Mouse (Mus musculus) hindbrain, embryonic 13.5 days (tissue): Measurements from ENCODE around the gene Has1. TPM values are rescaled to one million over a fixed set of nuclear protein-coding genes. Genes with fewer than 3 reads are reported as not detected.

Experiments
- ATAC-seq: fragments of 200-750 bp; cut with Nextera tagmentation; 2 replicates; pipeline ENCODE4 v1.8.0; 2017; ENCODE audit warnings: moderate TSS enrichment; ENCODE audit not compliant: low FRiP score
- H3K27ac ChIP-seq: fragments of 300-500 bp; sonication (generic); 2 replicates; pipeline ENCODE4 v1.5.1; 2015; ENCODE audit warnings: inconsistent platforms, mild to moderate bottlenecking, moderate library complexity
- H3K27me3 ChIP-seq: fragments of 300-500 bp; sonication (generic); 2 replicates; pipeline ENCODE4 v1.6.1; 2015; ENCODE audit warnings: mild to moderate bottlenecking, inconsistent platforms
- H3K36me3 ChIP-seq: fragments of 300-500 bp; sonication (generic); 2 replicates; pipeline ENCODE4 v1.6.1; 2015; ENCODE audit warnings: mild to moderate bottlenecking, inconsistent platforms
- H3K4me1 ChIP-seq: fragments of 300-500 bp; sonication (generic); replicated peaks from 2 replicates; pipeline ENCODE4 v1.6.1; 2015; ENCODE audit warnings: inconsistent platforms
- H3K4me2 ChIP-seq: fragments of 300-500 bp; sonication (generic); 2 replicates; pipeline ENCODE4 v1.6.1; 2015; ENCODE audit warnings: inconsistent platforms, mild to moderate bottlenecking, moderate library complexity
- H3K4me3 ChIP-seq: fragments of 300-500 bp; sonication (generic); 2 replicates; pipeline ENCODE4 v1.5.1; 2015; ENCODE audit warnings: mild to moderate bottlenecking, inconsistent platforms
- H3K9ac ChIP-seq: fragments of 300-500 bp; sonication (generic); 2 replicates; pipeline ENCODE4 v1.6.1; 2015; ENCODE audit warnings: mild to moderate bottlenecking, inconsistent platforms
- H3K9me3 ChIP-seq: fragments of 300-500 bp; sonication (generic); 2 replicates; pipeline ENCODE4 v1.6.1; 2016; ENCODE audit warnings: inconsistent platforms
- WGBS: fragments of 180-500 bp; shearing (Covaris S2); methylation state at CpG from one replicate; pipeline ENCODE4 v1.1.7; 2015; 5-methylcytosine and 5-hydroxymethylcytosine counted together
- polyA plus RNA-seq: library from polyadenylated mRNA; unstranded; fragments of >200 nt; fragmentation: Nextera tagmentation; extraction: Ambion mirVana; gene quantifications from 2 replicates; pipeline ENCODE4 v1.2.1, GENCODE M21; 2015

Gene Has1
- polyA plus RNA-seq, 1 experiment from 2014 or later = 1.2 TPM

DNA sequence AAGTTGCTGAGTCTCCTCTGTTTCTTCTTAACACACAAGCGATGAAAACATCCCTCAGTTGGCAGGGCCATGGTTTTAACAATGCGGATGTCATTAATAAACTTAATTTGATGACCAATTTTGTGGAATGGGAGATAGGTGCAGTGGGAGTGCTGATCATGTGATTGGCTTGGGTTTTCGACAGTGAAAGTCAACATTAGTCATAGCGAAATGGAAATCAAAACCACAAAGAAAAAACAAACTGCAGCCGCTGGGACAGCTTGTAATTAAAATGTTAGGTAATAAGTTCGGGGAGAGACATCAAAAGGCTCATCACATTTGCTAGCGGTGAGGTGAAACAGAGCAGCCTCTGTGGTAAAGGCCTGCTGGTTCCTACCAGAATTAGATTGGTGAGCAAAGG lies 14.2 kb downstream of the Has1 start:
- Histone ChIP-seq H3K27ac (no peak overlapping the region), H3K4me3 (no peak overlapping the region), H3K4me1 (peaks cover 33% of the 10 kb centered on the region), H3K9me3 (no peaks in the 10 kb centered on the region), H3K36me3 (peaks cover 32% of the 10 kb centered on the region), H3K4me2 (no peak overlapping the region), H3K9ac (no peak overlapping the region), H3K27me3 (no peaks in the 10 kb centered on the region)
- 91% methylated on average over 7 of the region's 7 CpGs for WGBS
- no peak for ATAC-seq

DNA sequence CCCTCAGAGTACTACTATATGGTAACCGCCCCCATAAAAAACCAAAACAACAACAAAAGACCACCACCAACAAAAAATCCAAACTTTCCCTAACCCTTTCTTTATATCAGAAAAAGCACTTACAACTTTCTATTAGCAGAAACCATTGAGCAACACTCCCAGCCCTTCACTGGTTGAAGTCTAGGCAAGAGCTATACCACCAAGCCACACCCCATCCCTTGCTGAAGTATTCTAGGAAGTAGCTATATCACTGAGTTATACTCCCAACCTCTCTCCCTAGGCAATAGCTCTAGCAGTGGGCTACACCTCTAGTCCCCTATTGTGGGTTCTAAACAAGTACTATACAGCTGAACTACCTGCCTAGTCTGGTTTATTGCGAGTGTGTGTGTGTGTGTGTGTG lies 15.7 kb downstream of the Has1 start:
- Histone ChIP-seq H3K4me2 (no peak overlapping the region; the same call in 1 of the 2 replicates), H3K9ac (no peak overlapping the region), H3K9me3 (no peaks in the 10 kb centered on the region), H3K4me1 (peaks cover 48% of the 10 kb centered on the region), H3K4me3 (no peak overlapping the region), H3K27ac (no peak overlapping the region), H3K36me3 (peaks cover 33% of the 10 kb centered on the region), H3K27me3 (no peaks in the 10 kb centered on the region)
- no peak for ATAC-seq
- 99% methylated on average over 2 of the region's 2 CpGs for WGBS

DNA sequence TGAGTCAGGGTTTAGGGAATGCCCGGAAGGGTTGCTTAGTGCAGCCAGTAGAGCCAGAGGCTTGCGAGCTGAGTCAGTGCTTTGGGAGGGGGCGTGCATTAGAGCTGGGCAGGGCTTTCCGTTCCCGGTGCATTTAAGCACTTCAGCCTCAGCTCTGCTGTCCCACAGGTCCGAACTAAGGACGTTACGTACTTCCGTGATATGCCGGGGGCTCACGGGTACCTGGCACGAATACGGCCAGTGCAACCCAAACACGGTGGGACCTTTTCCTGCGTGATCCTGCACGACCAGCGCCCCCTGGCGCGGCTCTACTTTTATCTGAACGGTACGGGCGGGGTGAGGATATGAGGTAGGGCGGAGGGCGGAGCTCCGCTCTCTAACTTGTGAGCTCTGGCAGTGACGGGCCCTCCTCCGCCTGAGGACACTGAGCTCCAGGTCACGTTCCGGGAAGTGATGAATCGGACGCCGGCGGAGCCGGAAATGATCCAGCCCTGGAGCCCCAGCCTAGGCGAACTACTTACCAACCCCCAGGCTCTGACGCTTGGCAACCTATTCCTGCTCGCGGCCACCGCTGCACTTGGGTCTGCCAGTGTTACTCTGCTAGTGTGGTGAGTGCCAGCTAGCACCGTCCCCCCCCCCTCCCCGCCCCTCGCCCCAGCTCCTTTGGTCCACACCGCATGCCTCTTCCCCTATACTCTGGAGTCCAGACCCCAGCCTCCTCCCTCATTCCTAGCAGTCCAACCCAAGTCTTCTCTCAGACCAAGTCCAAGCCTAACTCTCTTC lies 16.9 kb downstream of the Has1 start:
- peaks cover 60% of the 10 kb centered on the region for H3K4me1 ChIP-seq
- peak overlapping the region; percentile 74 for H3K9ac ChIP-seq
- H3K4me3 ChIP-seq = peak overlapping the region; percentile 45
- peak; percentile 96 for ATAC-seq
- H3K27ac ChIP-seq = peak overlapping the region; percentile 87
- under 1% methylated on average over 43 of the region's 43 CpGs for WGBS
- no peaks in the 10 kb centered on the region for H3K27me3 ChIP-seq
- peaks cover 42% of the 10 kb centered on the region for H3K36me3 ChIP-seq
- H3K9me3 ChIP-seq = no peaks in the 10 kb centered on the region
- peak overlapping the region; percentile 69 for H3K4me2 ChIP-seq

DNA sequence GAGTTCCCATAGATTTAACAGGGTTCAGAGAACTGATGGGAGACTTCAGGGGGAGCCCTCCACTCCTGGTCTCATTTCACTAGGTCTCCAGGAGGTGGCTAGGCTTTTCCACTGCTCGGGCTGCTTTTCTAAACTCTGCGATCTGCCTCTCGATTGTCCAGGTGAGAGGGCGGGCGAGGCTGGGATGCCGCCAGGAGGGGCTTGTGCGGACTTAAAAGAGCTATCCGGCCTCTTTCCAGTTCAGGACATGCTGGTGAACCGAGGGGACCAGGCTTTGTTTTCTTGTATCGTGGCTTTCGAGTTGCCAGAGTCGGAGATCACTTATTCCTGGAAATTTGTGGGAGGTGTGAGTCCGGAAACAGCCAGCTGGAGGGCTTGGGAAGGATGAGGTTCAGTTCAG lies 17.6 kb downstream of the Has1 start:
- peaks cover 43% of the 10 kb centered on the region for H3K36me3 ChIP-seq
- no peaks in the 10 kb centered on the region for H3K27me3 ChIP-seq
- WGBS = 10% methylated on average over 13 of the region's 13 CpGs
- peaks cover 65% of the 10 kb centered on the region for H3K4me1 ChIP-seq
- no peaks in the 10 kb centered on the region for H3K9me3 ChIP-seq
- peak overlapping the region; percentile 74 for H3K9ac ChIP-seq
- ATAC-seq = no peak; the same call in 1 of the 2 replicates
- H3K27ac ChIP-seq = peak overlapping the region; percentile 87
- peak overlapping the region; percentile 69 for H3K4me2 ChIP-seq
- peak overlapping the region; percentile 45 for H3K4me3 ChIP-seq

DNA sequence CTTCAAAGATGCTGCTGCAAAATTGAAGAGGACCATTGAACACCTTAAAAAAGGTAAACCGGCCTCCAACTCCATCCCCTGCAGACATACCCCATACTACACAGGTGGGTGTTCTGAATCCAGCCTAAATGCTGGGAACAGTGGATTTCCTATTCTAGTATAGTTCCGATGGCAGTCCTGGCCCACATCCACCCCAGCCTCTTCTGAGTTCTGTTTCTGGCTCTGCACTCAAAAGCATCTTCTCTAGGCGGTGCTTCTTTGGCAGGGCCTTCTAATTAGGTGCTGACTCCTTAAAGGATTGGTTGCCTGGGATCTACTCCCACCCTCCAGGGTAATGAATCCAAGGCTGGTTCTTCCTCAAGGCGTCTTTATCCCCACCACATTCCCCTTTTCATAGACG lies 18.9 kb downstream of the Has1 start:
- no peak for ATAC-seq
- no peak overlapping the region for H3K9ac ChIP-seq
- whole genome bisulfite sequencing = 83% methylated on average over 5 of the region's 5 CpGs

DNA sequence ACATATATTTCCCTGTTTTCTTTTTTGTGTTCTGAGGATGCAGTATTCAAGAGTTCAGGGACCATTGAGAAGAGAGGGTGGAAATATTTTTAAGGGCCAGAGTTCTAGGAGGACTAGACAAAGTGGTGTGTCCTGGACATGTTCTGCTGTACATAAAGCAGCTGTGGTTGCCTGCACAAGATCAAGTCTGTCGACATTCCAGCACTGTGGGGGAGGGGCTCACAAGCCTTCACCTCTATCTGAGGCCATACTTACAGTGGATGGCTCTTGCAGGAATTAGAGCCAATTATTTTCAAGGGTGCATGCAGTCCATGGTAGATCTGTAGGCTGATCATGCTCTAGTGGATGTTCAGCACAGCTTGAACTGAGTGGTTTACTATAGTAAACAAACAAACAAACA lies 20.1 kb downstream of the Has1 start:
- WGBS = 14% methylated on average over 1 of the region's 1 CpGs
- Histone ChIP-seq H3K9ac (no peak overlapping the region), H3K36me3 (peaks cover 48% of the 10 kb centered on the region), H3K27ac (no peak overlapping the region), H3K9me3 (no peaks in the 10 kb centered on the region), H3K4me3 (no peak overlapping the region), H3K4me2 (no peak overlapping the region), H3K4me1 (peaks cover 91% of the 10 kb centered on the region), H3K27me3 (no peaks in the 10 kb centered on the region)
- ATAC-seq = no peak

More for the DNA sequence above, 18.9 kb downstream of the Has1 start:
- H3K4me1 ChIP-seq = peaks cover 78% of the 10 kb centered on the region
- 0 out of 2 replicates have a peak overlapping the region, but pooled peaks have one; percentile 1 for H3K4me2 ChIP-seq
- peaks cover 51% of the 10 kb centered on the region for H3K36me3 ChIP-seq
- no peaks in the 10 kb centered on the region for H3K27me3 ChIP-seq
- no peaks in the 10 kb centered on the region for H3K9me3 ChIP-seq
- H3K27ac ChIP-seq = peak overlapping the region; percentile 30; the same call in 1 of the 2 replicates
- no peak overlapping the region for H3K4me3 ChIP-seq

DNA sequence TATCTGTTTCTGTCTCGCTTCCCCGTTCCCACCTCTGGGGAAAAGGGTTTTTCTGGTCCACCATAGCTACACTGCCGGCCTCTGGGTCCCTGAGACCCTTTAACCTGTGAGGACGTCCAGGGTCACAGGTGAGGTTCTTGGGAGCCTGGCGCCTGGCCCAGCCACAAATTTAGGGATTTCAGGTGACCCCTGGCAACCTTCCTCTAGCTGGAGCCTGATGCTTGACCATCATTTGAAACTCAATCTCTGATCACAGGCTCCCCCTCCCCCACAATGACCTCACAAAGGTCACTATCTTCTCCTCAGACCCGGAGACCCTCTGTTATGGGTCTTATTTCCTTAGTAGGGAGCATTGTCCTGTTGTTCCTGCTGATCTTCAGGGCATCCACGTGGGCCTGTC lies 24.3 kb downstream of the Has1 start:
- 76% methylated on average over 7 of the region's 7 CpGs for WGBS
- no peaks in the 10 kb centered on the region for H3K27me3 ChIP-seq
- H3K36me3 ChIP-seq = peaks cover 32% of the 10 kb centered on the region
- peak overlapping the region; percentile 88 for H3K4me3 ChIP-seq
- H3K27ac ChIP-seq = 0 out of 2 replicates have a peak overlapping the region, but pooled peaks have one; percentile 30
- H3K4me1 ChIP-seq = peaks cover 66% of the 10 kb centered on the region
- ATAC-seq = no peak
- H3K9me3 ChIP-seq = no peaks in the 10 kb centered on the region
- H3K9ac ChIP-seq = peak overlapping the region; percentile 98
- peak overlapping the region; percentile 96 for H3K4me2 ChIP-seq

DNA sequence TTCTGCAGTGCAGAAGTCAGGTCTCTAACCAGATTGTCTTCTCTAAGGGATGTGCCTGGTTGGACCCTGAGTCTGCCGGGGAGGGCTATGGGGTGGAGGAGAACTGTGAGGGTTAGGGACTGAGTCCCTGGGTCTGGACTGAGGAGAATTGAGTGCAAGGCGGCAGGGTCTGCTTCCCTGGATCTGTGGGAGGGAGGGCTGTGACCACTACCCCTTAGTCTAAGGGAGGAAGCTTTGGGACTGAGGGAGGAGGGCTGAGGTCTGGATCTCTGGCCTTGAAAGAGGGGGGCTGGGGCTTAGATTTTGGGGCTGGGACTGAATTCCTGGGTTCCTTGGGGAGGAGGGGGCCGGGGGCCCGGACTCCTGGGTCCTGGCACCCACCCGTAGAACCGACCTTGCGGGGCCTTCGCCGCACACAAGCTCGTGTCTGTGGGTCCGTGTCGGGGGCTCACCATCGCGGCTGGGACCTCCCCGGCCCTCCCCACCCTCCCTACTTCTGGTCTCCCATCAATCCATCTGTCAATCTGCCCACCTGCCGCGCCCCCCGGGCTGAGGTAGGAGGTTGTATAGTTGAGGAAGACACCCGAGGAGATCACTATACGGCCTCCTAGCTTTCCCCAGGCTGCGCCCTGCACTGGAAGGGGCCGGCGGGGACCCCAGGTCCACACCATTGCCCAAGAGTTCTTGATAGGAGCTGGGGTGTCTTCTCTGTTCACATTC lies 25.0 kb downstream of the Has1 start:
- 44% methylated on average over 23 of the region's 23 CpGs for WGBS
- ATAC-seq = no peak
- H3K4me2 ChIP-seq = peak overlapping the region; percentile 96
- H3K4me3 ChIP-seq = peak overlapping the region; percentile 88
- peaks cover 32% of the 10 kb centered on the region for H3K36me3 ChIP-seq
- no peaks in the 10 kb centered on the region for H3K27me3 ChIP-seq
- peak overlapping the region; percentile 98 for H3K9ac ChIP-seq
- H3K9me3 ChIP-seq = no peaks in the 10 kb centered on the region
- H3K4me1 ChIP-seq = peaks cover 61% of the 10 kb centered on the region
- H3K27ac ChIP-seq = peak overlapping the region; percentile 100

DNA sequence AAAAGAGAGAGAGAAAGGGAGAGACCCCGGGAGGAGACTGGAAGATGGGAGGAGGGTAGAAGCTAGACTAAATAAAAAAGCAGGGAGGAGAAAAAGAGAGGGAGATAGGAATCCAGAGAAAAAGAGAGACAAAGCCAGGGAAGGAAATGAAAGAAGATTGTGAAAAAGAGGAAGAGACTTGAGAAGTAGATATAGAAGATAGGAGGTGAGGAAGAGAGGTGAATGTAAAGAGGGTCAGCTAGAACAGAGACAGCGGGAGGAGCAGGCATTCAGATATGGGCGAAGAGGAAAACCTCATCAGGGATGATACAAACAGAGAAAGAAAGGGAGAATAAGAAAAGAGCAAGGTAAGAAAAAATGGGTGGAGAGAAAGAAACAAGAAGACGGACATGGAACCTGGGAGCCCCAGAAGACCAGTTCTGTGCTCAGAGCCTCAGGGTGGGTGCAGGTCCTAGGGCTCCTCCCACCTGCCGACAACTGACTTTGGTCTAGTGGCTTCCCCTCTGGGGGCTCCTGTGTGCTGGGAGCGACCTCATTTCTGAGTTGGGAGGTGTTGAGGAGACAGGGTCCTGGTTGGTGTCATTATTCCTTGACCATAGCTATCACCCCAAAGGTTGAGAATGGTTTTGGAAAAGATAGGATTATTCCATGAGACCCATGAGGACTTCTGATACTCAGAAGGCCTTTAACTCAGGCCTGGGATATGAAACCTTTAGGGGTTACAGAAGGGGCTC lies 25.8 kb downstream of the Has1 start:
- ATAC-seq = no peak
- H3K9me3 ChIP-seq = no peaks in the 10 kb centered on the region
- H3K36me3 ChIP-seq = peaks cover 32% of the 10 kb centered on the region
- 3% methylated on average over 6 of the region's 6 CpGs for WGBS
- H3K27me3 ChIP-seq = no peaks in the 10 kb centered on the region
- H3K4me2 ChIP-seq = peak overlapping the region; percentile 96
- H3K9ac ChIP-seq = peak overlapping the region; percentile 98
- peaks cover 54% of the 10 kb centered on the region for H3K4me1 ChIP-seq
- peak overlapping the region; percentile 88 for H3K4me3 ChIP-seq
- peak overlapping the region; percentile 100 for H3K27ac ChIP-seq

DNA sequence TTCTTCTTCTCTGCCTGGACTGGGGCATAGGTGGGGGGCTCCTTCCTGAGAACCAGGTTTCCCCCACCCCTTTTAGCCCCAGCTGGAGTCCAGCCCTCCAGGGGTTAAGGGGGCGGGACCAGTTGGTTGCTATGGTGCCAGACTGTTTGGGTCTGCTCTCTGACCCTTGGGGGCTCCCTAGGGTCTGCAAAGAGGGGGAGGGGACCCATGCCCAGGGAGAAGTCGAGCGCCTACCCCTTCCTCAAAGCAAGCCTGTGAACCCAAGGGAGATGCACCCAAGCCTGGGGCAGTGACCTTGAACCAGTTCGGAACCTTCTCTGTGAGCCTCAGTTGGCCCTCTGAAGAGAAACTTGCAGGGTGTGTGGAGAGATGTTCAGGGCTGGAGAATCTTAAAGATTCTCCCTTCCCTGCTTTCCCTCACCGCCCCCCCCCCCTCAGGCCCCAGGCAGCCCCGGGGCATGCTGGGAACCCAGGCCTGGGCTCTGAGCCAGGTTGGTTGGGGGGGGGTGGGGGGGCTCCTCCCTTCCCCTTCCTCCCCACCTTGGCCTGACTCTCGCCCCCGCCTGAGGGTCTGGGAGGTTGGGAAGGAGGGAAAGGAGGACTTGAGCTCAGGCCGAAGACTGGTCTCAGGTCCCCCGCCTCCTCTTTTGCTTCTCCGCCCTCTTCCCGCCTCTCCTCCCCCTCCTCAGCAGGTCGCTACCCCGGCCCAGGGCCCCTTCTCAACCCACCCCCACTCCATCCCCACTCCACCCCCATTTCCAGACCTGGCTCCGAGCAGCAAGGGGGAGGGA lies 26.6 kb downstream of the Has1 start:
- Histone ChIP-seq H3K4me1 (peaks cover 45% of the 10 kb centered on the region), H3K27ac (peak overlapping the region; percentile 100), H3K36me3 (peaks cover 25% of the 10 kb centered on the region), H3K9ac (peak overlapping the region; percentile 98), H3K27me3 (no peaks in the 10 kb centered on the region), H3K4me2 (peak overlapping the region; percentile 96), H3K4me3 (peak overlapping the region; percentile 88), H3K9me3 (no peaks in the 10 kb centered on the region)
- peak; percentile 43 for ATAC-seq
- WGBS = 2% methylated on average over 9 of the region's 15 CpGs

DNA sequence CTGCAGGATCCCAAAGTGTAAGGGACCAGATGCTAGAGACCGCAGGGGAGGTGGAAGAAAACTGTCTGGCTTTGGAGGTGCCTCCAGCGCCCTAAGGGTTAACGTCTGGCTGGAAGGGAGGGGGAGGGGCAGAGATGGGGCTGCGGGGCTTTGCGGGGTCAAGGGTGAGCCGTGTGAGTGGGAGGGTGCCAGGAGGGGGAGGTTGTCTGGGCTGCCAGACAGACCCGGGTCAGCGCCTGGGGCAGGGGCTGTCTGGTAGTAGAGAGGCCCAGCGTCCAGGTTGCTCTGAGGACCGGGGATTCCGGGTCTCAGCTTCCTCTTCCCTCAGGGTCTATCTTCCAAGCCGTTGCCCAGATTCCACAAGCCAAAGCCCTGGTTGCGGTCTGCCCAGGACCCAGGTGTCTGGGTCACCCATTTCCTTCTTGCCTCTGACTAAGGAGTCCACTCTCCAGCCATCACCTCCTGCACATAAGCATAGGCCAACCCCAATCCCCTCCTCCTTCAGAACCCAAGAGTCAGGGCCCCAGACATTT lies 27.3 kb downstream of the Has1 start:
- Histone ChIP-seq H3K4me3 (peak overlapping the region; percentile 88), H3K9ac (peak overlapping the region; percentile 98), H3K4me1 (peaks cover 39% of the 10 kb centered on the region), H3K36me3 (peaks cover 20% of the 10 kb centered on the region), H3K4me2 (peak overlapping the region; percentile 96), H3K27ac (peak overlapping the region; percentile 100), H3K27me3 (no peaks in the 10 kb centered on the region), H3K9me3 (no peaks in the 10 kb centered on the region)
- peak; percentile 23 for ATAC-seq
- 0% methylated on average over 13 of the region's 13 CpGs for WGBS
